Mouse (Mus musculus) kidney, postnatal 25 days (tissue): Measurements from ENCODE around the gene Bcl2l1.
A peak's percentile ranks its signal among the peaks of the same experiment; 100 is the strongest.

Experiments used
- DNase-seq, 2 experiments: peaks; one replicate each; pipeline ENCODE4 v3.0.0; 2021; ENCODE audit warnings: mixed read lengths in 2 of 2

Bcl2l1 gene

GRCm38 (mm10) chr2:152823770-152824169 is 7.8 kb downstream of the Bcl2l1 start:
- no peak for DNase-seq

GRCm38 (mm10) chr2:152821566-152821965 is 10.0 kb downstream of the Bcl2l1 start:
- DNase-seq: no peak

- peak; percentile 62 to 85 for DNase-seq
Measured at GRCm38 (mm10) chr2:152821023-152821422, 10.5 kb downstream of the Bcl2l1 start.

GRCm38 (mm10) chr2:152820369-152820768 is 11.2 kb downstream of the Bcl2l1 start:
- DNase-seq: peak; percentile 70 to 93

- DNase-seq: peak; percentile 51 to 79
Measured at GRCm38 (mm10) chr2:152819926-152820325, 11.6 kb downstream of the Bcl2l1 start.

- no peak for DNase-seq
Measured at GRCm38 (mm10) chr2:152819097-152819624, 12.4 kb downstream of the Bcl2l1 start.

- DNase-seq: peak in 1 of 2 experiments; percentile 71
Measured at GRCm38 (mm10) chr2:152818679-152819078, 12.8 kb downstream of the Bcl2l1 start.

GRCm38 (mm10) chr2:152817596-152818291 is 13.8 kb downstream of the Bcl2l1 start:
- DNase-seq: peak; percentile 64 to 81

- peak in 1 of 2 experiments; percentile 52 for DNase-seq
Measured at GRCm38 (mm10) chr2:152816657-152817348, 14.7 kb downstream of the Bcl2l1 start.

- DNase-seq: peak; percentile 77 to 92
Measured at GRCm38 (mm10) chr2:152815879-152816656, 15.5 kb downstream of the Bcl2l1 start.

- peak; percentile 68 to 88 for DNase-seq
Measured at GRCm38 (mm10) chr2:152814213-152814874, 17.2 kb downstream of the Bcl2l1 start.

- DNase-seq: no peak
Measured at GRCm38 (mm10) chr2:152813232-152813631, 18.3 kb downstream of the Bcl2l1 start.

GRCm38 (mm10) chr2:152811336-152812165 is 20.0 kb downstream of the Bcl2l1 start:
- peak in 1 of 2 experiments; percentile 51 for DNase-seq

- DNase-seq: peak in 1 of 2 experiments; percentile 53
Measured at GRCm38 (mm10) chr2:152810158-152810941, 21.2 kb downstream of the Bcl2l1 start.

- DNase-seq: no peak
Measured at GRCm38 (mm10) chr2:152808178-152808577, 23.4 kb downstream of the Bcl2l1 start.

- peak in 1 of 2 experiments; percentile 83 for DNase-seq
Measured at GRCm38 (mm10) chr2:152806037-152806436, 25.5 kb downstream of the Bcl2l1 start.

GRCm38 (mm10) chr2:152805111-152805490 is 26.4 kb downstream of the Bcl2l1 start:
- DNase-seq: no peak

GRCm38 (mm10) chr2:152804408-152805110 is 27.0 kb downstream of the Bcl2l1 start:
- DNase-seq: peak; percentile 61 to 90

- no peak for DNase-seq
Measured at GRCm38 (mm10) chr2:152803081-152803480, 28.4 kb downstream of the Bcl2l1 start.

- DNase-seq: peak in 1 of 2 experiments; percentile 46
Measured at GRCm38 (mm10) chr2:152802303-152802702, 29.2 kb downstream of the Bcl2l1 start.
